Mouse (Mus musculus) kidney, adult 18-20 months (tissue): ENCODE measurements around the gene Retreg3.

ENCODE experiments used
- DNase-seq: peaks from one replicate; pipeline ENCODE4 v3.0.0; 2021

Gene Retreg3

GRCm38 (mm10) chr11:101050359-101050758, 69.3 kb downstream of the Retreg3 start:
- DNase-seq, result no peak

GRCm38 (mm10) chr11:101047502-101047901, 72.2 kb downstream of the Retreg3 start:
- DNase-seq, result no peak

GRCm38 (mm10) chr11:101046440-101046839, 73.3 kb downstream of the Retreg3 start:
- DNase-seq, result no peak
